Mouse (Mus musculus): ENCODE measurements around the gene Arid4a.

GRCm38 (mm10) chr12:71113675-71114288 is 98.0 kb downstream of the Arid4a start:
- TF ChIP-seq CTCF (IDR thresholded peaks at IDR 0.05; ENCODE audit: extremely low read depth, insufficient read length, insufficient replicate concordance, low read depth, low read length) (no peak), POLR2A (IDR thresholded peaks at IDR 0.05; ENCODE audit: low read depth, low read length) (no peak)
